Mouse (Mus musculus): ENCODE data around the gene Lrrc8a. TPM values are rescaled to one million over a fixed set of nuclear protein-coding genes. Genes with fewer than 3 reads are reported as not detected.

Lrrc8a gene
- polyA plus RNA-seq, 1 experiment from 2014 or later, result 51.7 TPM

DNA sequence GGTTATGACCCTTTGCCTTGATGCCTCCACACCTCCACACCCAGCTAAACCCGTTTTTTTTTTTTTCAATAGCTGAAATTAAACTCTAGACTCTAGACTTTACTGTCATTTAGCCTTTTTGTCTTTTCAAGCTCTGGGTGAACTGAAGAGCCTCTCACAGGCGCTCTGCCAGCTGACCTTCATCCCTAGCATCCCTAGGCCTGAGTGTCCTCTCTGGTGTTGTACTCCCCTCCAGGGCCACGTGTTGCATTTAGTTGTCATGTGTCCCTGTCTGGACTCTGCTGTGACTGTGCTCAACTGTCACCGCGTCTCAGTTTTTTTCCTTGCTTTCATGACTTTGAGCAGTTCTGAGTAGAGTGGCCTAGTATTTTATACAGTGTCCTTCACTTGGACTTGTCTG lies 62.5 kb downstream of the Lrrc8a start:
- DNase-seq (ENCODE audit: low spot score, missing footprints), result no peak
- Histone ChIP-seq H3K4me1 (ENCODE audit: control insufficient read depth, insufficient read depth, low read length) (no peaks in the 10 kb centered on the region), H3K4me2 (no peak overlapping the region), H3K27me3 (ENCODE audit: control insufficient read depth, insufficient read depth, low read length) (no peaks in the 10 kb centered on the region), H3K36me3 (ENCODE audit: control insufficient read depth, insufficient read depth, low read length) (peaks cover 23% of the 10 kb centered on the region), H3K9me3 (ENCODE audit: control insufficient read depth, low read length) (no peaks in the 10 kb centered on the region), H3K27ac (ENCODE audit: low read depth, low read length) (no peak overlapping the region), H3K4me3 (ENCODE audit: low read depth, low read length) (no peak overlapping the region), H3K9ac (ENCODE audit: low read length) (no peak overlapping the region)
- ATAC-seq (ENCODE audit: low FRiP score), result no peak
- 94% methylated on average over 5 of the region's 5 CpGs for WGBS

GRCm38 (mm10) chr2:30306087-30306486 lies 68.6 kb downstream of the Lrrc8a start:
- WGBS, result 95% methylated on average over 7 of the region's 7 CpGs
- Histone ChIP-seq H3K27me3 (ENCODE audit: control insufficient read depth, insufficient read depth, low read length) (no peaks in the 10 kb centered on the region), H3K9me3 (ENCODE audit: control insufficient read depth, low read length) (no peaks in the 10 kb centered on the region), H3K4me2 (no peak overlapping the region), H3K9ac (ENCODE audit: low read length) (no peak overlapping the region), H3K27ac (ENCODE audit: low read depth, low read length) (no peak overlapping the region), H3K4me3 (ENCODE audit: low read depth, low read length) (no peak overlapping the region), H3K4me1 (ENCODE audit: control insufficient read depth, insufficient read depth, low read length) (no peaks in the 10 kb centered on the region), H3K36me3 (ENCODE audit: control insufficient read depth, insufficient read depth, low read length) (peaks cover 55% of the 10 kb centered on the region)
- ATAC-seq (ENCODE audit: low FRiP score) (no peak), DNase-seq (ENCODE audit: low spot score, missing footprints) (no peak)

DNA sequence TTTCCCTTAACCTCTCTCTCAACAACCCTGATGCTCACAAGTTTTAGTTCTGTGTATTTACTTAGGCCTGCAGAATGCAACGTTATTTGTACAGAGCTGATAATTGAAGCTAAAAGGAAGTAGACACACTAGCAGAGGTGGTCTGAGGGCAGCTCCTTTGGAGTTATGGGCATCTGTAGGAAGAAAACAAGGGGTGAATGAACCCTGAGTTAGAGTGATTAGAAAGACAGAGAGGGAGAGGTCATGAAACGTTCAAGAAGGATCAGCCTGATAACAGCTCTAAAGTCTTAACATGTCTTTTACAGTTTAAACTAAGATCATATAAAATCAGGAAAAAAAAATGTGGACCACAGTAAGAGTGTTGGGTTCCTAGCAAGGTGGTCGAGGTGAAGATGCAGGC lies 71.8 kb downstream of the Lrrc8a start:
- WGBS, result 86% methylated on average over 3 of the region's 3 CpGs

GRCm38 (mm10) chr2:30311481-30311880 lies 74.0 kb downstream of the Lrrc8a start:
- Histone ChIP-seq H3K27me3 (ENCODE audit: control insufficient read depth, insufficient read depth, low read length) (no peaks in the 10 kb centered on the region), H3K4me1 (ENCODE audit: control insufficient read depth, insufficient read depth, low read length) (no peaks in the 10 kb centered on the region), H3K36me3 (ENCODE audit: control insufficient read depth, insufficient read depth, low read length) (peaks cover 48% of the 10 kb centered on the region), H3K4me2 (no peak overlapping the region), H3K4me3 (ENCODE audit: low read depth, low read length) (no peak overlapping the region), H3K27ac (ENCODE audit: low read depth, low read length) (no peak overlapping the region), H3K9me3 (ENCODE audit: control insufficient read depth, low read length) (no peaks in the 10 kb centered on the region), H3K9ac (ENCODE audit: low read length) (no peak overlapping the region)
- 95% methylated on average over 2 of the region's 2 CpGs for WGBS
- ATAC-seq (ENCODE audit: low FRiP score) (no peak), DNase-seq (ENCODE audit: low spot score, missing footprints) (no peak)

More for the DNA sequence above, 71.8 kb downstream of the Lrrc8a start:
- DNase-seq (ENCODE audit: low spot score, missing footprints) (no peak), ATAC-seq (ENCODE audit: low FRiP score) (no peak)
- H3K27ac ChIP-seq (ENCODE audit: low read depth, low read length), result no peak overlapping the region
- H3K27me3 ChIP-seq (ENCODE audit: control insufficient read depth, insufficient read depth, low read length), result no peaks in the 10 kb centered on the region
- no peak overlapping the region for H3K9ac ChIP-seq (ENCODE audit: low read length)
- no peaks in the 10 kb centered on the region for H3K9me3 ChIP-seq (ENCODE audit: control insufficient read depth, low read length)
- H3K4me2 ChIP-seq, result no peak overlapping the region
- no peak overlapping the region for H3K4me3 ChIP-seq (ENCODE audit: low read depth, low read length)
- peaks cover 55% of the 10 kb centered on the region for H3K36me3 ChIP-seq (ENCODE audit: control insufficient read depth, insufficient read depth, low read length)
- H3K4me1 ChIP-seq (ENCODE audit: control insufficient read depth, insufficient read depth, low read length), result no peaks in the 10 kb centered on the region

Other genes with a start within 250 kb of the Lrrc8a start
- 25.5 and 25.9 TPM in 2 replicates for gene Wdr34, start 188.8 kb upstream of the Lrrc8a start, polyA plus RNA-seq (2014; fragmentation: Nextera tagmentation; extraction: Ambion mirVana)
- 741 and 754 TPM in 2 replicates for gene Set, start 180.3 kb upstream of the Lrrc8a start, polyA plus RNA-seq (2014; fragmentation: Nextera tagmentation; extraction: Ambion mirVana)
- 6.4 and 8.4 TPM in 2 replicates for gene Pkn3, start 160.0 kb upstream of the Lrrc8a start, polyA plus RNA-seq (2014; fragmentation: Nextera tagmentation; extraction: Ambion mirVana)
- gene Zdhhc12, start 144.1 kb upstream of the Lrrc8a start, polyA plus RNA-seq (2014; fragmentation: Nextera tagmentation; extraction: Ambion mirVana), result 28.0 and 30.6 TPM in 2 replicates
- gene Zer1, start 113.1 kb upstream of the Lrrc8a start, polyA plus RNA-seq (2014; fragmentation: Nextera tagmentation; extraction: Ambion mirVana), result 5.1 and 6.0 TPM in 2 replicates
- 12.1 and 13.3 TPM in 2 replicates for gene Tbc1d13, start 104.0 kb upstream of the Lrrc8a start, polyA plus RNA-seq (2014; fragmentation: Nextera tagmentation; extraction: Ambion mirVana)
- gene Endog, start 66.2 kb upstream of the Lrrc8a start, polyA plus RNA-seq (2014; fragmentation: Nextera tagmentation; extraction: Ambion mirVana), result 11.6 and 13.7 TPM in 2 replicates
- 65.0 and 69.8 TPM in 2 replicates for gene Spout1, start 59.3 kb upstream of the Lrrc8a start, polyA plus RNA-seq (2014; fragmentation: Nextera tagmentation; extraction: Ambion mirVana)
- gene Kyat1, start 31.9 kb upstream of the Lrrc8a start, polyA plus RNA-seq (2014; fragmentation: Nextera tagmentation; extraction: Ambion mirVana), result 8.2 and 9.6 TPM in 2 replicates
- 0.05 and 0.21 TPM in 2 replicates for gene Gm28035, start 2.9 kb downstream of the Lrrc8a start, polyA plus RNA-seq (2014; fragmentation: Nextera tagmentation; extraction: Ambion mirVana)
- 2.9 and 3.5 TPM in 2 replicates for gene Phyhd1, start 28.5 kb downstream of the Lrrc8a start, polyA plus RNA-seq (2014; fragmentation: Nextera tagmentation; extraction: Ambion mirVana)
- not detected in 2 replicates for gene Gm28038, start 43.3 kb downstream of the Lrrc8a start, polyA plus RNA-seq (2014; fragmentation: Nextera tagmentation; extraction: Ambion mirVana)
- gene Dolk, start 48.6 kb downstream of the Lrrc8a start, polyA plus RNA-seq (2014; fragmentation: Nextera tagmentation; extraction: Ambion mirVana), result 23.6 and 25.7 TPM in 2 replicates
- 46.0 and 53.7 TPM in 2 replicates for gene Nup188, start 48.7 kb downstream of the Lrrc8a start, polyA plus RNA-seq (2014; fragmentation: Nextera tagmentation; extraction: Ambion mirVana)
- 42.0 and 48.1 TPM in 2 replicates for gene Sh3glb2, start 121.6 kb downstream of the Lrrc8a start, polyA plus RNA-seq (2014; fragmentation: Nextera tagmentation; extraction: Ambion mirVana)
- gene Miga2, start 126.5 kb downstream of the Lrrc8a start, polyA plus RNA-seq (2014; fragmentation: Nextera tagmentation; extraction: Ambion mirVana), result 16.6 TPM in 2 replicates
- gene Dolpp1, start 154.5 kb downstream of the Lrrc8a start, polyA plus RNA-seq (2014; fragmentation: Nextera tagmentation; extraction: Ambion mirVana), result 41.1 and 45.8 TPM in 2 replicates
- 23.7 and 24.2 TPM in 2 replicates for gene Crat, start 178.1 kb downstream of the Lrrc8a start, polyA plus RNA-seq (2014; fragmentation: Nextera tagmentation; extraction: Ambion mirVana)
- gene Ptpa, start 178.3 kb downstream of the Lrrc8a start, polyA plus RNA-seq (2014; fragmentation: Nextera tagmentation; extraction: Ambion mirVana), result 50.7 and 54.3 TPM in 2 replicates
- gene Ier5l, start 236.5 kb downstream of the Lrrc8a start, polyA plus RNA-seq (2014; fragmentation: Nextera tagmentation; extraction: Ambion mirVana), result 4.9 and 5.0 TPM in 2 replicates

All from midbrain, embryonic 11.5 days (tissue).